Mouse (Mus musculus) retina, postnatal 1 day (tissue): ENCODE results near the gene Trak1.
"Not testable (repeated sequence)": the region's sequence is repeated elsewhere in the genome, so short reads cannot be mapped to it uniquely, and the experiment has no call there.

ENCODE experiments used
- DNase-seq: peaks from one replicate; pipeline ENCODE4 v3.0.0-alpha.2; 2012

Gene Trak1

DNA sequence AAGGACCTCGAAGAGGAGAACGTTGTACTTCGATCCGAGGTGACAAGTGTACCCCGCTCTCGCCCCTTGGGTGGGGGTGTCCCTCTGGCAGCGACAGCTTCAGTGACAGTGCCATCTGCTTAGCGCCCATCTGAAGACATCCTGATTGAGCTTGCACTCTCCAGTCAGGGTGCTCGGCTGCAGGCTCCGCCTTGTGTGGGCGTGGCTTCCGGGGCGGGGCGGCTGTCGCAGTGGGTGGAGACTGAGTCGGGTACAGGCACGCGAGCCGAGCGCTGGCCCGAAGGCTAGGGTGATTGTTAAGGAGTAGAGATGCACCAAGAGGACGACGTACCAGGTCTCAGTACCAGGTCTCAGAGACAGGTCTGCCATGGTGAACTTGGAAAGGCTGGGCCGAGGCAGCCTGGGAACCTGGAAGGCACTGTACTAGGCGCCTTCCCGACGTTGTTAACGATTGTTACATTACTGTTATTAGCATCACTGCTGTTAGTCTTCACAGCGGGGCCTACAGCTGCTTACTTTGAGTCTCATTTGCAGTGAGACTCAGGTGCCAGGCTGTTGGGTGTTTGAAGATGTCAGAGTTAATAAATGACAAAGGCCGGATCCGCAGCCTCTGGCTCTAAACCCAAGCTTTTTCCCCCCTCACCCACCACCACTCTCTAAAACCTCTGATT, 146.5 kb downstream of the Trak1 start:
- peak; percentile 62 for DNase-seq

GRCm38 (mm10) chr9:121444367-121444707, 147.0 kb downstream of the Trak1 start:
- DNase-seq: no peak

GRCm38 (mm10) chr9:121445364-121445763, 148.1 kb downstream of the Trak1 start:
- DNase-seq: peak; percentile 22

- no peak for DNase-seq
These were observed 149.1 kb downstream of the Trak1 start for GRCm38 (mm10) chr9:121446431-121446831.

DNA sequence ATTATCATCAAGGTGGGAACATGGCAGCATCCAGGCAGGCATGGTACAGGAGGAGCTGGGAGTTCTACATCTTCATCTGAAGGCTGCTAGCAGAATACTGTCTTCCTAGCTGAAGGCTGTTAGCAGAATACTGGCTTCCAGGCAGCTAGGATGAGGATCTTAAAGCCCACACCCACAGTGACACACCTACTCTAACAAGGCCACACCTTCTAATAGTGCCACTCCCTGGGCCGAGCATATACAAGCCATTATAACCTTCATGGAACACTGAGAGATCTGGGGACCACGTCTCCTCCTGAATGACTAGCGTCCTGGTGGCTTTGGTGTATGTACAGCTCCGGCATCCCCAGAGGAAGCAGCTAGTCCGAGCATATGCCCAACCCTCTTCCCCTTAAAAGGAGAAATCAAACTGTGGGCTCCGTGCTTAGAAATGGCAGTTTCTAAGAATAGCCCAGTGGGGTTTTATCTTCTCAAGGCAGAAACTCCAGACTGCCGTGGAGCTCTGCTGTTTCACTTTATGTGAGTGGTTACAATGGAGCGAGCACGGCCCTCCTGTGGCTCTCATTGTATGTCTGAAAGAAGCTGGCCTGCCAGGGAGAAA, 155.1 kb downstream of the Trak1 start:
- not testable (repeated sequence) for DNase-seq

DNA sequence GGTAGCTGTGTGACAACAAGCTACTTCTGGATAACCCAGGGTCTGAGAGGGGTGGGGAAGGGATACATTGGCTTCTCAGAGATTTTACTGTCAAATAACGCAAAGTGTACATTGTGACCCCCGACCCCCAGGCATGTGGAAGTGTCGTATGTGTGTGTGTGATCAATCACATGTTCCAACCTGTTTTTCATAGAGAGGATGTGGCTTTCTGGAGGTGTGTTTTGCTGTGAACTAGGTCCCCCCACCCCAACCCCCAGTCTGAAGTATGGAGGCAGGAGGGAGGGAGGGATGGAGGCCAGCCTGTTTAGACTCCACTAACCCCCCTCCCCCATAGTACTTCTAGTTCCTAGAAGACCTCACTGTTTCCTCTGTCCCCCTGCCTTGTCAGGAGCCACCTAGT, 157.6 kb downstream of the Trak1 start:
- DNase-seq: no peak

DNA sequence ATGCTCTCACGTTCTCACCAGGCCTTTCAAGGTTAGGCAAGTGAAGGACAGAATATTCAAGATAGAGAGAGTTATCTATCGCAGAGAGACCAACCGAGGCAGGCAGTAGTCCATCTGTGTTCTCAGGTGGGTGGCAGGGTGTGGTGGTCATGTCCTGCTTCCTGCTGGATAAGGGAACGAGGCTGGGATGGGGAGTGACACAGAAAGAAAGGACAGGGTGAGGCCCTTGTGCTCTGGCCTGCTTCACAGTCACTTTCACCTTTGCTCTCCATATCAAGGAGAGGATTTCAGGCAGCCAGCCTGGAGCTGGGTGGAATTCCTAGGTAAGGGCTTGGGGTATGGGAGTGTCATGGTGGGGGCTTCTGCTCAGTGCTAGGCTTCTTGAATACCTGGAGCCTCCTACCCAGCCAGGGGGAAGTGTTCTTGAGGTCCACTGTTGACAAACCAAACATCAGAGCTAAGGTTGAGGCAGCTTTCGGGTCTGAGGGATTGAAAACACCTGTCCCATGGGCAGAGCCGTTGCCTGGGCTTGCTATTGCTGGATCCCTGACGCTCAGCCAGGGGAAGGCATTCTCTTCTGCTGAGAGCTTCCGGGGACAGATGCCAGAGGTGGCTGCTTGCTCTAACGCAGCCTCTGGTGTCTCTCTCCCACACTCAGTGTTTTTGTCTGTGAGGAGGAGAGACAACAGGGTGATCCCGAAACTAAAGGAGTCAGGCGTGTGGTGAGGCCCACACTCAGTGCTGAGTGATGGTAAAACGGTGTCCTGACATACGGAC, 159.6 kb downstream of the Trak1 start:
- DNase-seq: no peak

DNA sequence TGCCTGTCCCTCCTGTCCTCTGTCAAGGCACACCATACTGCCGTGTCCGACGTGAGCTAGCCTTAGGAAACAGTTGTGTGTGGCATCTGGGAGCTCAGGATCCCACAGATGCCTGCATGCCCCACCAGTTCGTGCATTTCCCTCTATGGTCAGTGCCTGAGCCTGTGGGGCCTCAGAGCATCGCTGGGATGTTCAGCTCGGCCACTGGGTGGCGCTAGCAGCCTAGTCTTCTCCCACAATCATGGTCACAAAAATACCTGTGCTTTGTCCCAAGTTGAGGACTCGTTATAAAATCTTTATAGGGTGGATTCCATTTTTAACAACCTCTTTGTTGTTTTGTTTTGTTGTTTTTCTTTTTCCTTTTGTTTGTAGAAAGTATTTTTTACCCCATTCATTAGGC, 161.2 kb downstream of the Trak1 start:
- peak; percentile 56 for DNase-seq

DNA sequence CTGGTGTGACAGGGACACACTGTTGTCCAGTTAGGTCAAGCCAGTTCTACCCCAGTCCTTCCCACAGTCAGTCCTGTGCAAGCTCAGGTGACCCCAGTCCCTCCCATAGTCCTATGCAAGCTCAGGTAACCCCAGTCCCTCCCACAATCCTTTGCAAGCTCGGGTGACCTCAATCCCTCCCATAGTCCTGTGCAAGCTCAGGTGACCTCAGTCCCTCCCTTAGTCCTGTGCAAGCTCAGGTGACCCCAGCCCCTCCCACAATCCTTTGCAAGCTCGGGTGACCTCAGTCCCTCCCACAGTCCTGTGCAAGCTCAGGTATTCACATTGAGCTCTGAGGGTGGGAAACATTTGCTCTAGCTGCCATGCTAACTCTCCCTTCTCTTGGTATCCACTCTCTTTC, 162.6 kb downstream of the Trak1 start:
- DNase-seq: no peak

DNA sequence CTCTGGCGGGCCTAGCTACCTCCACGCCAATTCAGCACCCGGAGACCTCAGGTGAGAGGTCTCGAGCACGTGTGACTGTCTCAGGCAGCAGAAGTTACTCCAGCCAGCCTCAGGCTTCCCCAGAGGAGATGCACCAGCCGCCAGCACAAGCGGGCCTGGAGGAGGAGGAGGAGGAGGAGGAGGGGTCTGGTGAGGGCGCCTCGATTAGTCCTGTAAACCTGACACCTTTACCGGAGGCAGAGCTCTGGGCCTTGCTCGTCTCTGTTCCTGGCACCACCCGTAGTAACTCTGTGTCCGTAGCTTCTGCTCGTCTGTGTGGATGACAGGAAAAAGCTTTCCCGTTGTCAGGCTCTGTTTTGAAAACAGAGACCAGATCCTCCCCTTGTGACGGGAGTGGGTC, 163.2 kb downstream of the Trak1 start:
- no peak for DNase-seq

GRCm38 (mm10) chr9:121467460-121467859, 170.2 kb downstream of the Trak1 start:
- no peak for DNase-seq

- DNase-seq: no peak
These were observed 172.4 kb downstream of the Trak1 start for GRCm38 (mm10) chr9:121469711-121470110.

DNA sequence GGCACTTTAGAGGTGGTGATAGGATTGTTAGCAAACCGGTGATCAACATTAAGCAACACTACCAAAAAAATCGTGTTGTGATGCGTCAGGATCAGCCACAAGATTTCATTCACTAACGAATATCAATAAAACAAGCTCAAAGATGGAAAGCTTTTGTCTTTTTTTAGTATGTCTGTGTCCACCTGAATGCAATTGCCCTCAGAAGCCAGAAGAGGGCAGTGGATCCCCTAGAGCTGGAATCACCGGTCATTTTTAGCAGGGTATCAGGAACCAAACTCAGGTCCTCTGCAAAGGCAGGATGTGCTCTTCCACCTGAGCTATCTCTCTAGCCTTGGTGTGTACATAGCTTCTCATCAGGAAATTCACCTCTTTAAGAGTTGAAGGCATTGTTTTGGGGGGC, 177.5 kb downstream of the Trak1 start:
- no peak for DNase-seq

DNA sequence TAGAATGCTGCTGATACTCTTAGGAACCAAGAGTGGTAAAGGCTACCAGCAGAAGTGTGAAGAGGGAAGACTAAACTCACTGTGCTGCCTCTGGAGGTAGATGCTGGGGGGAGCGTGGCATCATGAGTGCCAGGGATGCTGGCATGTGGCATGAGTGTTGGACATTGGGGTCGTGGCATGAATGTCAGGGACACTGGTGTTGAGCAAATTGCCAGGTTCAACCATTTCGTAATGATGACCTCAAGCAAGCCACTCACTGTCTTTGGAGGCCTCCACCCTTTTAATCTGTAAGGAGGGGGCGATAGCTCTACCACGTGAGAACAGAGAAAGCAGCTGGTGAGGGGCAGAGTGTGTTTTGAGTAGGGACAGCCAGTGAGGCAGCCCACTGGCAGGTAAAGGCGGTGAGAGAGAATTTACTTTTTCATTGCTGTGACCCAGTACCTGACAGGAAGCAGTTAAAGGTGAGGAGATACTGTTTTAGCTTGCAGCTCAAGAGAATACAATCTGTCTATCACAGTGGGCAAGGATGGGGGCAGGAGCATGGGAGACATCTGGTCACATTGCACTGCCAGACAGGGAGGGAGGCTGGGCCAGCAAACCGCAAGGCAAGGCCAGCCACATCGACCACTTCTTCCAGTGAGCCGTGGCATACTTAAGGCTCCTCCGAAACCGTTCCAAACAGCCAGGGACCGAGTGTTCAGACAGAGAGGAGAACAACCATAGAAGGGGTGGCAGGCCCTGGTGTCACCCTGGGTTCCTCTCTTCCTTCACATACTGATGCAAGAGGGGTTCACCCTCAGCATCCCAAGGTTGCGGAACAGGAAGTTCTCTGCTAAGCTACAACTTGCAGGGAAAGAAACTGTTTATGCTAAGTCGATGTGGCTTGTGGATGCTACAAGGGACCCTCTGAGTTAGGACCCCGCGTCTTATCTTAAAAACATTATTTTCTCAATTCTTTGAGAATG, 178.5 kb downstream of the Trak1 start:
- no peak for DNase-seq

GRCm38 (mm10) chr9:121477305-121477911, 180.1 kb downstream of the Trak1 start:
- peak; percentile 90 for DNase-seq

DNA sequence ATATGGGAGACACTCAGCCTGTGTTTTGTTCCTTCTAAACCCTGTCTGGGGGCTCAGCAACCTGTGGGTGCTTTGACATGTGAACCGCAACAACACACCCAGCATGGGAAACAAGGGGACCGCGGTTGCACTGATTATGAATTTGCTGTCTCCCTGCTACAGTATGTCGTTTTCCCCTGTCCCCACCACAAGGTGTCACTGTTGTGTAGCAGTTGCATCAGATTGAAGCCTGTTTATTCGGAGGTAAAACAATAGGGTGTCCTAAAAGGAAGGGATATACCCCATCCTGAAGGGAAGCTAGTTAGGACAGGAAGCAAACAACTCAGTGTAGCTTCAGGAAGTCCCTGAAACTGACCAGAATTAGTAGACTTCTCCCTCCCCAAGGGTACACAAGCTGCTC, 182.2 kb downstream of the Trak1 start:
- DNase-seq: peak; percentile 90

DNA sequence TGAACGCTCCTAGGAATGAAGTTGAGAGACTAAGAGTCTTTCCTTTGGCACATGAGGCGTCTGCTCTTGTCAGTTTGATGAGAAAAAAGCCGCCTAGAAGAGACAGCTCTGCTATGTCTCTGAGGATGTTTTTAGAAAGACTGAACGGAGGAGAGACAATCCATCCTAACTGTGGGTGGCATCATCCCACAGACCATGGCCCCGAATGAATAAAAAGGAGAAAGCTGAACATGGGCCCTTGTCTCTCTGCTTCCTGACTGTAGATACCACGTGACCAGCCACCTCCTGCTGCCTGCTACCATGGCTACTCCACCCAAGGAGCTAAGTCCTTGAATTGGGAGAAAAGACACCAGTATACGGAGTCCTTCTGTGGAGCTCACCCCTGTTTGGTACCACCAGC, 189.9 kb downstream of the Trak1 start:
- DNase-seq: no peak

DNA sequence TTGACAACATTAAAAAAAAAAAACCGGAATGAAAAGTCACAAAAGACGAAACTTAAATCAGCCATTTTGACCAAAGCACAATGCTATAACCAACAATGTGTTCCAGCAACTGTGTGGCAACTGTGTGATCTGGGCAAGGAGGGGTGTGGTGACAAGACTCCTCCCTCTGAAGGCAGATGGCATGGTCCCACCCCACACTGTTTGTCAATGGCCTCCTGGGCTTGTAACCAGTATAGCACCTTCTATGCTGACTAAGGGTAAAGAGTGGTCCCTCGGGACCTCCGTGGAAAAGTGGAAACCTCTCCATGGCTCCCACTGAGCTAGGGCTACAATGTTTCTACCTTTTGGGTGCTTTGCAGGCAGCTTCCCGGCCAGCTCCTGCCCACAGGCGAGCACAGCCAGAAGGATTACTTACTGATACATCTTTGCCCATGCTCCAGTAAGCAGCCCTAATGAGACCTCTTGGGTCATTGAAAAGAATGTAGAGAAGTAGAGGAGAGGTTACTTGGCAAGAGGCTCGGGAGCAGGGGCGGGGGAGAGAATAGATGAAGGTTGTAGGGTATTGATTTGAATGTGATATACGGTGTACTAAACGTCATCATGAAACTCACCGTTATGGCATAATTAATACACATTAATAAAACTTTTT, 194.4 kb downstream of the Trak1 start:
- DNase-seq: peak; percentile 71

GRCm38 (mm10) chr9:121494006-121494767, 196.9 kb downstream of the Trak1 start:
- DNase-seq: peak; percentile 33

GRCm38 (mm10) chr9:121495529-121495928, 198.2 kb downstream of the Trak1 start, which contains the start of gene Cck:
Gene Cck, minus strand, starts transcription at chr9:121495694.
- peak; percentile 53 for DNase-seq

DNA sequence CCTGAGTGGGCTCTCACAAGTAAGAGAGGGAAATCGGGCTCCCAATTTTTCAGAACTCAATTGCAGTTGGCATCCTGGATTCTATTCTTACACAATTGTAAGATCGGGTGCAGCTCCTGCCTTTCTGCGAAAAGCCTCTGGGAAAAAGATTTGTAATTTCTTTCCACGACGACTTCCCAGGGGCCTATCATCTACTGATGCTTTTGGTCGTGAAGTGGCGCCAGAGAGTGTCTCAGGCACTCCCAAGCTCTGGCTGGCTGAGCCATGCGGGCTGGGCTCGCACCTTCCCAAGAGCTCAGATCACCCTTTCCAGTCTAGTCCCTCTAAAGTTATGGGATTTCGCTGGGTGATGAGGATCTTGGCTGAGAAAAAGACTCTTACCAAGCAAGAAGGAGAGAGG, 198.8 kb downstream of the Trak1 start:
- no peak for DNase-seq
